Mouse (Mus musculus): ENCODE measurements around the gene Krtap9-1.
"Not testable (repeated sequence)": the region's sequence is repeated elsewhere in the genome, so short reads cannot be mapped to it uniquely, and the experiment has no call there.

The Krtap9-1 gene

GRCm38 (mm10) chr11:99873089-99873488 lies at the start of gene Krtap9-1:
Gene Krtap9-1 (plus strand): TSS chr11:99873389.
- DNase-seq (ENCODE audit: low spot score) = not testable (repeated sequence)

DNA sequence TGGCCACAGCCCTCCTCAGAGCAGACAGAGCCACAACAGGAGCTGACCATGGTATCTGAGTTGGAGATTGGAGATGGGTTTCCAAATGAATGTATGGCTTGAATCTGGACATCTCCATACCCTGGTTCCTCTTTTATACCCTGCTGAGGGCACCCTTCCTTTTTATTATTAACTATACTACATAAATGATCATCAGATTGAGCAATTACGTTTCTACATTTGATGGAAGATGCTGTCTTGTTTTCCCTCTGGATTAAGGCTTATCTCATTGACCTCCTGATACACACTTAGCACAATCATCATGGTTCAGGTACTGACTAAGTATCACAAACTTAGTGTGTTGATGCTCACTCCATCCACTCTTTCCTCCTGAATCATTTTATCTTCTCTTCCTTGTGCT lies 35.2 kb upstream of the Krtap9-1 start, which contains the start of gene 2300003K06Rik:
2300003K06Rik (minus strand) TSS at position 101 of the 400 bp plus-strand sequence.
- no peak for DNase-seq (ENCODE audit: low spot score)

GRCm38 (mm10) chr11:99842185-99842584 lies 31.0 kb upstream of the Krtap9-1 start:
- peak; percentile 1 for DNase-seq (ENCODE audit: low spot score)

DNA sequence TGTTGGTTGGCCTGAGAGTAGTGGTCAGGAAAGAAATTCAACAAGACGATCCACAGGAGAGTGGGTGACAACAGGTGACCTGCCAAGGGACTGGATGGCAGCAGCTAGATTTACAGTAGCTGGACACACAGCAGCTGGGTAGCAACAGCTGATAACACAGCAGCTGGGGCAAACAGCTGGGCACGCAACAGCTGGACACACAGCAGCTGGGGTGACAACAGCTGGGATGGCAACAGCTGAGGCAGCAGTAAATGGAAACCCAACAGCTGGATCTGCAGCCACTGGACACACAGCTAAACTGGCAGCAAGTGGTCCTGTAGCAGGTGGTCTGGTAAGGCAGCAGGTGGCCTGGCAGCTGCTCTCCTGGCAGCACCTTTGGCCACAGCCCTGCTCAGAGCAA lies 26.4 kb upstream of the Krtap9-1 start:
- DNase-seq (ENCODE audit: low spot score) = no peak

GRCm38 (mm10) chr11:99851508-99851907 lies 21.7 kb upstream of the Krtap9-1 start, which contains the start of gene Krtap4-16:
Gene Krtap4-16 (minus strand): TSS chr11:99851608.
- DNase-seq (ENCODE audit: low spot score) = no peak

- peak; percentile 46 for DNase-seq (ENCODE audit: low spot score)
Observed at GRCm38 (mm10) chr11:99854121-99854520, 19.1 kb upstream of the Krtap9-1 start.

GRCm38 (mm10) chr11:99857617-99858016 lies 15.6 kb upstream of the Krtap9-1 start, which contains the start of gene Gm11568:
Gene Gm11568 (plus strand): TSS chr11:99857917.
- no peak for DNase-seq (ENCODE audit: low spot score)

DNA sequence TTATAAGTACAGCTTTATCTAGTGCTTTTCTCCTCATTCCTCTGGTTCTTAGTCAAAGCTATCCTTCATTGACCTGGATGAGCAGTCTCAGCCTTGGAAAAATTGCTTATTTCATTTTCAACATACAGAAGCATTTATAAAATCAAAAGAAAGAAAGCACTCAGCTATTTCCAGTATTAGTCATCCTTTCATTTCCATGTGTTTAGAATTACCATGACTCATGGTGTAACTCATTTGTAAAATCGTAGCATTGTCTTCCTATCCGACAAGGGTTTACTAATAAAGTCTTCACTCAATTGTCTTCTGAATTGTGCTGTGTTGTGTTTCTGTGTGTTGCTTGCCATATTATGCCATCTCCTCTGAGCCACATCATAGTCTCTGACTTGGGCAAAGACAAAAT lies 14.4 kb upstream of the Krtap9-1 start:
- DNase-seq (ENCODE audit: low spot score) = no peak

- DNase-seq (ENCODE audit: low spot score) = not testable (repeated sequence)
Observed at GRCm38 (mm10) chr11:99864176-99864575, 9.0 kb upstream of the Krtap9-1 start, which contains the start of gene Gm11559. Gene Gm11559 (plus strand): TSS chr11:99864476.

- DNase-seq (ENCODE audit: low spot score) = not testable (repeated sequence)
Observed at GRCm38 (mm10) chr11:99878887-99879286, 5.7 kb downstream of the Krtap9-1 start, which contains the start of gene Gm11567. Gene Gm11567 (plus strand): TSS chr11:99879187.

DNA sequence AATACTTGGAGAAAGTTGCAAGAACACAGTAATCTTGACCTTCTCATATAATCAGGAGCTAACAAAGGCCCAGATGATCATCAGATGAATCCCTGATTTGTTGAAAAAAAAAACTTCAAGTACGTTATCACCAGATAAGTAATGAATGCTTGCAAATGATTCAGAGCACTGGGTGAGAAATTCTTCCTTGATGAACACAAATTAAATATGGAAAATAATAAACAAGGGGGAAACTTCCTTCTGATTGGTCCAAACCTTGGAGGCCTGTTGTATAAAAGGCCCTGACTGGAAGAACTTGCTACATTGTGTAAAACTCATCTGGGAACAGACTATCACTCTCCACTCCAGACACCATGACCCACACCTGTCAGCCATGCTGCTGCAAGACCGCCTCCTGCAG lies 34.4 kb downstream of the Krtap9-1 start, which contains the start of gene Krtap31-1:
Krtap31-1 (plus strand) TSS at position 301 of the 400 bp plus-strand sequence.
- no peak for DNase-seq (ENCODE audit: low spot score)

- DNase-seq (ENCODE audit: low spot score) = no peak
Observed at GRCm38 (mm10) chr11:99914451-99914850, 41.3 kb downstream of the Krtap9-1 start, which contains the start of gene Gm11565. Gene Gm11565 (plus strand): TSS chr11:99914751.

Measured in embryo, embryonic 10.5 days (tissue).